Mouse (Mus musculus): Measurements from ENCODE around the gene Ppargc1a.

Ppargc1a gene

GRCm38 (mm10) chr5:51552483-51553091, 14.9 kb downstream of the Ppargc1a start:
- peak in 1 of 2 experiments; percentile 16 for DNase-seq (ENCODE audit: low spot score in 2 of 2)

- DNase-seq (ENCODE audit: low spot score in 2 of 2), result no peak
Observed at GRCm38 (mm10) chr5:51551852-51552482, 15.6 kb downstream of the Ppargc1a start.

GRCm38 (mm10) chr5:51547442-51548035, 20.0 kb downstream of the Ppargc1a start:
- DNase-seq (ENCODE audit: low spot score in 2 of 2), result no peak

- DNase-seq (ENCODE audit: low spot score in 2 of 2), result no peak
Observed at GRCm38 (mm10) chr5:51546817-51547216, 20.7 kb downstream of the Ppargc1a start.

GRCm38 (mm10) chr5:51545133-51546049, 22.1 kb downstream of the Ppargc1a start:
- no peak for DNase-seq (ENCODE audit: low spot score in 2 of 2)

- no peak for DNase-seq (ENCODE audit: low spot score in 2 of 2)
Observed at GRCm38 (mm10) chr5:51544141-51544735, 23.3 kb downstream of the Ppargc1a start.

GRCm38 (mm10) chr5:51541557-51541956, 26.0 kb downstream of the Ppargc1a start:
- DNase-seq (ENCODE audit: low spot score in 2 of 2), result no peak

- no peak for DNase-seq (ENCODE audit: low spot score in 2 of 2)
Observed at GRCm38 (mm10) chr5:51540816-51541215, 26.7 kb downstream of the Ppargc1a start.

GRCm38 (mm10) chr5:51539563-51539962, 28.0 kb downstream of the Ppargc1a start:
- DNase-seq (ENCODE audit: low spot score in 2 of 2), result no peak

GRCm38 (mm10) chr5:51538319-51538718, 29.2 kb downstream of the Ppargc1a start:
- no peak for DNase-seq (ENCODE audit: low spot score in 2 of 2)

- no peak for DNase-seq (ENCODE audit: low spot score in 2 of 2)
Observed at GRCm38 (mm10) chr5:51537646-51538030, 29.9 kb downstream of the Ppargc1a start.

- DNase-seq (ENCODE audit: low spot score in 2 of 2), result no peak
Observed at GRCm38 (mm10) chr5:51537009-51537645, 30.4 kb downstream of the Ppargc1a start.

- no peak for DNase-seq (ENCODE audit: low spot score in 2 of 2)
Observed at GRCm38 (mm10) chr5:51534456-51534855, 33.1 kb downstream of the Ppargc1a start.

GRCm38 (mm10) chr5:51531286-51531685, 36.2 kb downstream of the Ppargc1a start:
- DNase-seq (ENCODE audit: low spot score in 2 of 2), result no peak

- no peak for DNase-seq (ENCODE audit: low spot score in 2 of 2)
Observed at GRCm38 (mm10) chr5:51529444-51529843, 38.1 kb downstream of the Ppargc1a start.

- DNase-seq (ENCODE audit: low spot score in 2 of 2), result no peak
Observed at GRCm38 (mm10) chr5:51528165-51528498, 39.4 kb downstream of the Ppargc1a start.

- DNase-seq (ENCODE audit: low spot score in 2 of 2), result no peak
Observed at GRCm38 (mm10) chr5:51527498-51528164, 39.9 kb downstream of the Ppargc1a start.

- DNase-seq (ENCODE audit: low spot score in 2 of 2), result no peak
Observed at GRCm38 (mm10) chr5:51525858-51526257, 41.7 kb downstream of the Ppargc1a start.

- DNase-seq (ENCODE audit: low spot score in 2 of 2), result no peak
Observed at GRCm38 (mm10) chr5:51520807-51521206, 46.7 kb downstream of the Ppargc1a start.

GRCm38 (mm10) chr5:51517440-51518187, 49.9 kb downstream of the Ppargc1a start:
- no peak for DNase-seq (ENCODE audit: low spot score in 2 of 2)

Measured in right cerebral cortex, postnatal 36 days (tissue).